Mouse (Mus musculus): ENCODE data around the gene Lrba.
A peak's percentile ranks its signal among the peaks of the same experiment; 100 is the strongest.

Gene Lrba

GRCm38 (mm10) chr3:86224564-86225421, at the start of gene Lrba:
TSS of gene Lrba (plus strand) at chr3:86224680.
- peak; percentile 68 to 70 for DNase-seq (ENCODE audit: low spot score in 2 of 2)

- DNase-seq (ENCODE audit: low spot score in 2 of 2), result no peak
These were observed 44.8 kb upstream of the Lrba start for GRCm38 (mm10) chr3:86179714-86180113.

- no peak for DNase-seq (ENCODE audit: low spot score in 2 of 2)
These were observed 43.4 kb upstream of the Lrba start for GRCm38 (mm10) chr3:86181107-86181506.

- no peak for DNase-seq (ENCODE audit: low spot score in 2 of 2)
These were observed 39.9 kb upstream of the Lrba start for GRCm38 (mm10) chr3:86184546-86184945.

- DNase-seq (ENCODE audit: low spot score in 2 of 2), result no peak
These were observed 36.6 kb upstream of the Lrba start for GRCm38 (mm10) chr3:86187736-86188389.

GRCm38 (mm10) chr3:86195981-86196380, 28.5 kb upstream of the Lrba start:
- no peak for DNase-seq (ENCODE audit: low spot score in 2 of 2)

- no peak for DNase-seq (ENCODE audit: low spot score in 2 of 2)
These were observed 28.0 kb upstream of the Lrba start for GRCm38 (mm10) chr3:86196471-86196870.

GRCm38 (mm10) chr3:86201645-86202175, 22.8 kb upstream of the Lrba start:
- DNase-seq (ENCODE audit: low spot score in 2 of 2), result no peak

GRCm38 (mm10) chr3:86202449-86202848, 22.0 kb upstream of the Lrba start:
- DNase-seq (ENCODE audit: low spot score in 2 of 2), result no peak

GRCm38 (mm10) chr3:86204608-86205358, 19.7 kb upstream of the Lrba start:
- no peak for DNase-seq (ENCODE audit: low spot score in 2 of 2)

- no peak for DNase-seq (ENCODE audit: low spot score in 2 of 2)
These were observed 17.9 kb upstream of the Lrba start for GRCm38 (mm10) chr3:86206556-86206955.

GRCm38 (mm10) chr3:86210267-86210939, 14.1 kb upstream of the Lrba start:
- no peak for DNase-seq (ENCODE audit: low spot score in 2 of 2)

- DNase-seq (ENCODE audit: low spot score in 2 of 2), result no peak
These were observed 13.5 kb upstream of the Lrba start for GRCm38 (mm10) chr3:86210959-86211358.

GRCm38 (mm10) chr3:86214248-86214647, 10.2 kb upstream of the Lrba start:
- DNase-seq (ENCODE audit: low spot score in 2 of 2), result no peak

GRCm38 (mm10) chr3:86223634-86224313, 706 bp upstream of the Lrba start:
- peak; percentile 79 to 84 for DNase-seq (ENCODE audit: low spot score in 2 of 2)

- DNase-seq (ENCODE audit: low spot score in 2 of 2), result no peak
These were observed 241 bp upstream of the Lrba start for GRCm38 (mm10) chr3:86224314-86224563.

GRCm38 (mm10) chr3:86231532-86232086, 7.1 kb downstream of the Lrba start:
- no peak for DNase-seq (ENCODE audit: low spot score in 2 of 2)

GRCm38 (mm10) chr3:86247193-86247592, 22.7 kb downstream of the Lrba start:
- no peak for DNase-seq (ENCODE audit: low spot score in 2 of 2)

GRCm38 (mm10) chr3:86251212-86251611, 26.7 kb downstream of the Lrba start:
- no peak for DNase-seq (ENCODE audit: low spot score in 2 of 2)

GRCm38 (mm10) chr3:86252588-86252987, 28.1 kb downstream of the Lrba start:
- no peak for DNase-seq (ENCODE audit: low spot score in 2 of 2)

GRCm38 (mm10) chr3:86253071-86253470, 28.6 kb downstream of the Lrba start:
- no peak for DNase-seq (ENCODE audit: low spot score in 2 of 2)
